8 mouse cellular contexts compared by ENCODE assay signal in the genomic region with DNA sequence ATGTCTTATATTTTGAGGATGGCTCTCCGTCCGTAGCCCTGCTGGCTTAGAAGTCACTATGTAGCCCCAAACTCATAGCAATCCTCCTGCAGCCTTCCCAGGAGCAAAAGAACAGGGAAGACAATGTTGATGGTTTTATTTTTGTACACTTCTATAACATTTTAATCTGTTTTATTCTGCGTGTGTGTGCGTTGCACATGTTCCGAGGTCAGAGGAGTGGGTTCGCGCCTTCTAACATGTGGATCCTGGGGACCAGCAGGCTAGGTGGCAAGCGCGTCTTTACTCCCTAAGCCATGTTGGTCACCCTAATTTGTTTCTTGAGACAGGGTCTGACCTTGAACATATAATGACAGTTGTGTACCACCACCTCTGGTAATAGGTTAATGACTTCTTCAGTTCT. TPM values are rescaled to one million over a fixed set of nuclear protein-coding genes. Genes with fewer than 3 reads are reported as not detected.
DNase-seq lines count a peak whose midpoint lies in the region; ATAC-seq and TF ChIP-seq lines count a peak whose summit lies in the region.

No protein-coding gene starts in this region.

- H3K9me3 ChIP-seq in lung, embryonic 14.5 days (ENCODE audit: low read depth, low read length) = no peaks in the 10 kb centered on the region
- peaks cover 7% of the 10 kb centered on the region; the same call in 1 of the 2 replicates for H3K9me3 ChIP-seq in forebrain, embryonic 10.5 days
- H3K9me3 ChIP-seq in limb, embryonic 10.5 days (replicated peaks) = no peaks in the 10 kb centered on the region
- no peaks in the 10 kb centered on the region for H3K9me3 ChIP-seq in neural tube, embryonic 14.5 days (ENCODE audit: control insufficient read depth, low read length)

- peaks cover 45% of the 10 kb centered on the region for H3K27me3 ChIP-seq in lung, embryonic 14.5 days (ENCODE audit: insufficient read depth, low read length)
- peaks cover 93% of the 10 kb centered on the region for H3K27me3 ChIP-seq in forebrain, embryonic 10.5 days (ENCODE audit: poor library complexity, severe bottlenecking)
- H3K27me3 ChIP-seq in limb, embryonic 10.5 days (ENCODE audit: low read depth, poor library complexity, severe bottlenecking) = peaks cover 95% of the 10 kb centered on the region
- peaks cover 40% of the 10 kb centered on the region for H3K27me3 ChIP-seq in neural tube, embryonic 14.5 days (ENCODE audit: control insufficient read depth, insufficient read depth, low read length)

- peak overlapping the region; percentile 68 for H3K9ac ChIP-seq in lung, embryonic 14.5 days
- no peak overlapping the region for H3K9ac ChIP-seq in neural tube, embryonic 14.5 days (replicated peaks; ENCODE audit: low read depth, low read length)

- peak overlapping the region; percentile 61 for H3K4me3 ChIP-seq in lung, embryonic 14.5 days (ENCODE audit: low read depth, low read length)
- peak overlapping the region; percentile 70 for H3K4me3 ChIP-seq in forebrain, embryonic 10.5 days
- peak overlapping the region; percentile 66 for H3K4me3 ChIP-seq in limb, embryonic 10.5 days
- peak overlapping the region; percentile 63 for H3K4me3 ChIP-seq in neural tube, embryonic 14.5 days (ENCODE audit: low read depth, low read length)

- H3K4me2 ChIP-seq in lung, embryonic 14.5 days = peak overlapping the region; percentile 84
- H3K4me2 ChIP-seq in neural tube, embryonic 14.5 days (ENCODE audit: low read depth, low read length) = peak overlapping the region; percentile 78; the same call in 1 of the 2 replicates

- no peaks in the 10 kb centered on the region for H3K36me3 ChIP-seq in lung, embryonic 14.5 days (ENCODE audit: insufficient read depth)
- H3K36me3 ChIP-seq in forebrain, embryonic 10.5 days (replicated peaks) = no peaks in the 10 kb centered on the region
- no peaks in the 10 kb centered on the region for H3K36me3 ChIP-seq in limb, embryonic 10.5 days
- no peaks in the 10 kb centered on the region for H3K36me3 ChIP-seq in neural tube, embryonic 14.5 days (ENCODE audit: control insufficient read depth, insufficient read depth, low read length)

- H3K4me1 ChIP-seq in lung, embryonic 14.5 days (ENCODE audit: insufficient read depth) = no peaks in the 10 kb centered on the region
- H3K4me1 ChIP-seq in forebrain, embryonic 10.5 days = peaks cover 39% of the 10 kb centered on the region
- peaks cover 40% of the 10 kb centered on the region for H3K4me1 ChIP-seq in limb, embryonic 10.5 days
- peaks cover 5% of the 10 kb centered on the region; the same call in 1 of the 2 replicates for H3K4me1 ChIP-seq in neural tube, embryonic 14.5 days (ENCODE audit: control insufficient read depth, insufficient read depth, low read length)

- WGBS in lung, embryonic 14.5 days = 53% methylated on average over 9 of the region's 9 CpGs
- WGBS in forebrain, embryonic 10.5 days = 41% methylated on average over 9 of the region's 9 CpGs
- WGBS in limb, embryonic 10.5 days = 56% methylated on average over 9 of the region's 9 CpGs
- WGBS in neural tube, embryonic 14.5 days = 53% methylated on average over 9 of the region's 9 CpGs

- no peak for TF ChIP-seq CTCF in lung, embryonic 14.5 days (IDR thresholded peaks at IDR 0.05; ENCODE audit: low read depth)

- peak overlapping the region; percentile 59 for H3K27ac ChIP-seq in lung, embryonic 14.5 days (ENCODE audit: low read depth)
- no peak overlapping the region for H3K27ac ChIP-seq in forebrain, embryonic 10.5 days
- H3K27ac ChIP-seq in limb, embryonic 10.5 days = 0 out of 2 replicates have a peak overlapping the region, but pooled peaks have one; percentile 75
- H3K27ac ChIP-seq in neural tube, embryonic 14.5 days (ENCODE audit: low read depth, low read length) = no peak overlapping the region

- no peak for DNase-seq in lung, embryonic 14.5 days
- DNase-seq in lung, postnatal 36 days = no peak
- no peak for DNase-seq in forebrain, embryonic 10.5 days (ENCODE audit: extremely low spot score, low spot score)
- no peak for DNase-seq in limb, embryonic 10.5 days (ENCODE audit: low spot score)
- no peak for DNase-seq in frontal cortex, postnatal 25 days (ENCODE audit: low spot score in 2 of 2)
- no peak for DNase-seq in right cerebral cortex, postnatal 25 days
- DNase-seq in testis, postnatal 10 days (ENCODE audit: low spot score) = no peak

- ATAC-seq in lung, embryonic 14.5 days (ENCODE audit: insufficient read depth) = no peak
- no peak for ATAC-seq in neural tube, embryonic 14.5 days (ENCODE audit: low read depth)

RNA-seq across cellular contexts. Expression of a gene that starts 0.7 kb away (rescaled TPM):
- polyA plus RNA-seq in lung, embryonic 14.5 days (2014; fragmentation: Nextera tagmentation; extraction: Ambion mirVana) = 7.2 and 7.8 TPM in 2 replicates
- polyA plus RNA-seq in forebrain, embryonic 10.5 days (2016; fragmentation: Nextera tagmentation; extraction: Ambion mirVana) = 2.5 and 3.0 TPM in 2 replicates
- 3.7 and 4.6 TPM in 2 replicates for polyA plus RNA-seq in limb, embryonic 10.5 days (2016; fragmentation: Nextera tagmentation; extraction: Ambion mirVana)
- polyA plus RNA-seq in neural tube, embryonic 14.5 days (2014; fragmentation: Nextera tagmentation; extraction: Ambion mirVana) = 2.8 and 4.1 TPM in 2 replicates

RNA-seq across cellular contexts. Expression of a gene that starts 5.2 kb away (rescaled TPM):
- polyA plus RNA-seq in lung, embryonic 14.5 days (2014; fragmentation: Nextera tagmentation; extraction: Ambion mirVana) = 0.46 and 0.64 TPM in 2 replicates
- 2.9 and 3.3 TPM in 2 replicates for polyA plus RNA-seq in forebrain, embryonic 10.5 days (2016; fragmentation: Nextera tagmentation; extraction: Ambion mirVana)
- 0.40 and 0.51 TPM in 2 replicates for polyA plus RNA-seq in limb, embryonic 10.5 days (2016; fragmentation: Nextera tagmentation; extraction: Ambion mirVana)
- polyA plus RNA-seq in neural tube, embryonic 14.5 days (2014; fragmentation: Nextera tagmentation; extraction: Ambion mirVana) = 17.8 and 20.6 TPM in 2 replicates

RNA-seq across cellular contexts. Expression of a gene that starts 12.2 kb away (rescaled TPM):
- polyA plus RNA-seq in lung, embryonic 14.5 days (2014; fragmentation: Nextera tagmentation; extraction: Ambion mirVana) = 0.87 and 1.0 TPM in 2 replicates
- polyA plus RNA-seq in forebrain, embryonic 10.5 days (2016; fragmentation: Nextera tagmentation; extraction: Ambion mirVana) = 0.26 TPM in 1 of 2 replicates, not detected in the other
- 0.53 and 0.76 TPM in 2 replicates for polyA plus RNA-seq in limb, embryonic 10.5 days (2016; fragmentation: Nextera tagmentation; extraction: Ambion mirVana)
- polyA plus RNA-seq in neural tube, embryonic 14.5 days (2014; fragmentation: Nextera tagmentation; extraction: Ambion mirVana) = 0.55 and 1.0 TPM in 2 replicates

RNA-seq across cellular contexts. Expression of a gene that starts 24.8 kb away (rescaled TPM):
- polyA plus RNA-seq in lung, embryonic 14.5 days (2014; fragmentation: Nextera tagmentation; extraction: Ambion mirVana) = 2.1 and 2.3 TPM in 2 replicates
- polyA plus RNA-seq in forebrain, embryonic 10.5 days (2016; fragmentation: Nextera tagmentation; extraction: Ambion mirVana) = 0.41 and 0.69 TPM in 2 replicates
- 0.67 and 1.2 TPM in 2 replicates for polyA plus RNA-seq in limb, embryonic 10.5 days (2016; fragmentation: Nextera tagmentation; extraction: Ambion mirVana)
- polyA plus RNA-seq in neural tube, embryonic 14.5 days (2014; fragmentation: Nextera tagmentation; extraction: Ambion mirVana) = 0.11 and 0.53 TPM in 2 replicates

RNA-seq across cellular contexts. Expression of a gene that starts 48.7 kb away (rescaled TPM):
- 3.9 and 4.5 TPM in 2 replicates for polyA plus RNA-seq in lung, embryonic 14.5 days (2014; fragmentation: Nextera tagmentation; extraction: Ambion mirVana)
- 12.6 and 13.2 TPM in 2 replicates for polyA plus RNA-seq in forebrain, embryonic 10.5 days (2016; fragmentation: Nextera tagmentation; extraction: Ambion mirVana)
- polyA plus RNA-seq in limb, embryonic 10.5 days (2016; fragmentation: Nextera tagmentation; extraction: Ambion mirVana) = 2.2 and 4.3 TPM in 2 replicates
- polyA plus RNA-seq in neural tube, embryonic 14.5 days (2014; fragmentation: Nextera tagmentation; extraction: Ambion mirVana) = 49.1 and 62.7 TPM in 2 replicates

Comparison
In these comparisons a context has a peak if more than half of its experiments do, and no peak if none do; other contexts are left out.
1. H3K27ac ChIP-seq: peak in lung, embryonic 14.5 days (single experiment) and limb, embryonic 10.5 days (single experiment); none in forebrain, embryonic 10.5 days (single experiment) and neural tube, embryonic 14.5 days (single experiment).
2. Peak in every context shown above with its lines, with median percentiles within 50 percentile points of each other: H3K4me3 ChIP-seq.